Mouse (Mus musculus) lung, postnatal 0 days (tissue): ENCODE measurements around the gene Llph.

Experiments
- CTCF ChIP-seq: IDR thresholded peaks from 2 replicates; pipeline ENCODE4 v1.5.1; 2016; ENCODE audit warnings: antibody characterized with exemption, mild to moderate bottlenecking
- EP300 ChIP-seq: IDR thresholded peaks from 2 replicates; pipeline ENCODE4 v1.6.1; 2016; ENCODE audit warnings: antibody characterized with exemption, mild to moderate bottlenecking, control low read depth

DNA sequence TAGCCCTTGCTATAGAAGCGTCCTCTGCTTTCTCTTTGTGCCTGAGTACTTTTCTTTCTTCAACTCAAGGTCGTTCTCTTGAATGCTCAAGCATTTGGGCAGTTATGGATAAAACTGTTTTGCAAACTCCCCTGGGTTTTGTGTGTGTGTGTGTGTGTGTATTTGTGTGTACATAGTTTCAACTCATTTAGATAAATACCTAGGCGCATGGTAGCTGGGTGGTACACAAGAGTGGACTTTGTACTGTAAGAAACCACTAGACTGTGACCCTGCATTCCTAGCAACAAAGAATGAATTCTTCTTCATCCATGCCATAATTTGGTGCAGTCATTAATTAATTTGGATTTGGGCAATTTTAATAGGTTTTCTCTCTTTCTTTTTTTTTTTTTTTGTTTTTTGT, 16.8 kb upstream of the Llph start:
- TF ChIP-seq CTCF (no peak), EP300 (no peak)
